ENCODE assay signal across 13 mouse cellular contexts in genomic region chr6:148992373-148993116, GRCm38 (mm10). TPM values are rescaled to one million over a fixed set of nuclear protein-coding genes. Genes with fewer than 3 reads are reported as not detected.
DNase-seq lines count a peak whose midpoint lies in the region; ATAC-seq lines count a peak whose summit lies in the region.
"Had no signal": no experiment of that assay in that cellular context is flagged by ENCODE, and none has a peak within 500 bp of the region (broad histone marks: within the 10 kb centered on the region; RNA-seq: fewer than 3 reads in every experiment).

No protein-coding gene starts in this region.

- H3K27ac ChIP-seq in hindbrain, embryonic 11.5 days (ENCODE audit: low read depth, low read length): peak overlapping the region; percentile 2; the same call in 1 of the 2 replicates
- H3K27ac ChIP-seq in hindbrain, embryonic 13.5 days: no peak overlapping the region
- no peak overlapping the region for H3K27ac ChIP-seq in midbrain, embryonic 14.5 days (replicated peaks; ENCODE audit: low read depth, low read length)
- H3K27ac ChIP-seq in midbrain, embryonic 16.5 days (ENCODE audit: low read length): no peak overlapping the region
- H3K27ac ChIP-seq in stomach, embryonic 14.5 days (ENCODE audit: low read length): no peak overlapping the region; the same call in 1 of the 2 replicates
- H3K27ac ChIP-seq: liver, embryonic 15.5 days had no signal

- WGBS in hindbrain, embryonic 11.5 days: 19% methylated on average over 4 of the region's 4 CpGs
- WGBS in hindbrain, embryonic 13.5 days: 18% methylated on average over 4 of the region's 4 CpGs
- 11% methylated on average over 4 of the region's 4 CpGs for WGBS in midbrain, embryonic 14.5 days
- WGBS in midbrain, embryonic 16.5 days: 15% methylated on average over 4 of the region's 4 CpGs
- WGBS in stomach, embryonic 14.5 days: 48% methylated on average over 4 of the region's 4 CpGs

- H3K4me3 ChIP-seq in hindbrain, embryonic 11.5 days (ENCODE audit: low read depth, low read length): no peak overlapping the region
- H3K4me3 ChIP-seq in hindbrain, embryonic 13.5 days: no peak overlapping the region
- H3K4me3 ChIP-seq in midbrain, embryonic 14.5 days (replicated peaks; ENCODE audit: low read depth, low read length): no peak overlapping the region
- no peak overlapping the region for H3K4me3 ChIP-seq in midbrain, embryonic 16.5 days (ENCODE audit: low read depth, low read length)
- no peak overlapping the region for H3K4me3 ChIP-seq in stomach, embryonic 14.5 days (ENCODE audit: low read depth, low read length)
- H3K4me3 ChIP-seq: liver, embryonic 15.5 days had no signal

- H3K4me1 ChIP-seq in hindbrain, embryonic 11.5 days (replicated peaks; ENCODE audit: control insufficient read depth, insufficient read depth, low read length): no peaks in the 10 kb centered on the region
- H3K4me1 ChIP-seq in hindbrain, embryonic 13.5 days (replicated peaks): peaks cover 9% of the 10 kb centered on the region; the same call in 1 of the 2 replicates
- H3K4me1 ChIP-seq in midbrain, embryonic 14.5 days (ENCODE audit: control insufficient read depth, insufficient read depth, low read length): no peaks in the 10 kb centered on the region
- H3K4me1 ChIP-seq in midbrain, embryonic 16.5 days (ENCODE audit: control insufficient read depth, insufficient read depth, low read length): no peaks in the 10 kb centered on the region
- peaks cover 4% of the 10 kb centered on the region; the same call in 1 of the 2 replicates for H3K4me1 ChIP-seq in stomach, embryonic 14.5 days (ENCODE audit: control insufficient read depth, insufficient read depth, low read length)
- H3K4me1 ChIP-seq: liver, embryonic 15.5 days had no signal

- H3K4me2 ChIP-seq in hindbrain, embryonic 11.5 days (replicated peaks; ENCODE audit: low read depth, low read length): no peak overlapping the region
- no peak overlapping the region for H3K4me2 ChIP-seq in hindbrain, embryonic 13.5 days
- no peak overlapping the region for H3K4me2 ChIP-seq in midbrain, embryonic 14.5 days (ENCODE audit: low read length)
- H3K4me2 ChIP-seq in midbrain, embryonic 16.5 days (ENCODE audit: low read length): no peak overlapping the region
- H3K4me2 ChIP-seq in stomach, embryonic 14.5 days (replicated peaks; ENCODE audit: low read depth, low read length): no peak overlapping the region
- H3K4me2 ChIP-seq: liver, embryonic 15.5 days had no signal

- H3K9ac ChIP-seq in hindbrain, embryonic 11.5 days (ENCODE audit: low read depth, low read length): no peak overlapping the region
- no peak overlapping the region for H3K9ac ChIP-seq in hindbrain, embryonic 13.5 days
- no peak overlapping the region for H3K9ac ChIP-seq in midbrain, embryonic 14.5 days (replicated peaks; ENCODE audit: low read length)
- H3K9ac ChIP-seq in midbrain, embryonic 16.5 days (ENCODE audit: low read depth, low read length): no peak overlapping the region
- H3K9ac ChIP-seq in stomach, embryonic 14.5 days (replicated peaks; ENCODE audit: low read depth, low read length): no peak overlapping the region
- H3K9ac ChIP-seq: liver, embryonic 15.5 days had no signal

- no peaks in the 10 kb centered on the region for H3K27me3 ChIP-seq in hindbrain, embryonic 11.5 days (ENCODE audit: control insufficient read depth, insufficient read depth, low read length)
- H3K27me3 ChIP-seq in hindbrain, embryonic 13.5 days: no peaks in the 10 kb centered on the region
- H3K27me3 ChIP-seq in midbrain, embryonic 14.5 days (ENCODE audit: control insufficient read depth, insufficient read depth, low read length): no peaks in the 10 kb centered on the region
- H3K27me3 ChIP-seq in midbrain, embryonic 16.5 days (ENCODE audit: control insufficient read depth, insufficient read depth, low read depth, low read length): no peaks in the 10 kb centered on the region
- H3K27me3 ChIP-seq in stomach, embryonic 14.5 days (ENCODE audit: control insufficient read depth, insufficient read depth, low read length): no peaks in the 10 kb centered on the region
- H3K27me3 ChIP-seq: liver, embryonic 15.5 days; Patski had no signal

- H3K9me3 ChIP-seq in hindbrain, embryonic 11.5 days (ENCODE audit: control insufficient read depth, low read length): no peaks in the 10 kb centered on the region
- H3K9me3 ChIP-seq in hindbrain, embryonic 13.5 days: no peaks in the 10 kb centered on the region
- H3K9me3 ChIP-seq in midbrain, embryonic 14.5 days (ENCODE audit: control insufficient read depth, low read length): no peaks in the 10 kb centered on the region
- H3K9me3 ChIP-seq in midbrain, embryonic 16.5 days (replicated peaks; ENCODE audit: control insufficient read depth, low read length, poor library complexity, severe bottlenecking): no peaks in the 10 kb centered on the region
- H3K9me3 ChIP-seq in stomach, embryonic 14.5 days (ENCODE audit: control insufficient read depth, low read depth, low read length): no peaks in the 10 kb centered on the region
- H3K9me3 ChIP-seq: liver, embryonic 15.5 days had no signal

- 0 out of 2 replicates have a peak, but pooled peaks cover 2% of the 10 kb centered on the region for H3K36me3 ChIP-seq in hindbrain, embryonic 11.5 days (ENCODE audit: control insufficient read depth, insufficient read depth, low read length)
- H3K36me3 ChIP-seq in hindbrain, embryonic 13.5 days: peaks cover 38% of the 10 kb centered on the region
- peaks cover 34% of the 10 kb centered on the region for H3K36me3 ChIP-seq in midbrain, embryonic 14.5 days (ENCODE audit: control insufficient read depth, insufficient read depth, low read length)
- peaks cover 18% of the 10 kb centered on the region for H3K36me3 ChIP-seq in midbrain, embryonic 16.5 days (ENCODE audit: control insufficient read depth, insufficient read depth, low read length)
- H3K36me3 ChIP-seq in stomach, embryonic 14.5 days (ENCODE audit: control insufficient read depth, insufficient read depth, low read length): no peaks in the 10 kb centered on the region; the same call in 1 of the 2 replicates

- peak; percentile 77 for ATAC-seq in hindbrain, embryonic 11.5 days (ENCODE audit: low FRiP score)
- no peak for ATAC-seq in hindbrain, embryonic 13.5 days (ENCODE audit: low FRiP score)
- no peak for ATAC-seq in midbrain, embryonic 14.5 days (ENCODE audit: low FRiP score, low TSS enrichment)
- no peak for ATAC-seq in midbrain, embryonic 16.5 days
- peak; percentile 53; the same call in 1 of the 2 replicates for ATAC-seq in stomach, embryonic 14.5 days (ENCODE audit: insufficient number of reproducible peaks, insufficient read depth, low FRiP score, low read depth)

- DNase-seq in hindbrain, embryonic 11.5 days (ENCODE audit: low spot score): peak; percentile 65
- peak; percentile 31 for DNase-seq in midbrain, embryonic 14.5 days
- DNase-seq in embryo, embryonic 10.5 days (ENCODE audit: low spot score): peak; percentile 84
- DNase-seq in layer of hippocampus, adult 9-11 months: no peak
- no peak for DNase-seq in spleen, postnatal 36 days (ENCODE audit: low spot score in 2 of 2)
- DNase-seq: adrenal gland, adult 8-10 months; cerebellum, postnatal 36 days; right cerebral cortex, postnatal 25 days had no signal

RNA-seq across cellular contexts. Expression of gene Sinhcaf, which starts 46.3 kb away (rescaled TPM):
- 246 and 283 TPM in 2 replicates for polyA plus RNA-seq in hindbrain, embryonic 11.5 days (2014; fragmentation: Nextera tagmentation; extraction: Ambion mirVana)
- 103 and 104 TPM in 2 replicates for polyA plus RNA-seq in hindbrain, embryonic 13.5 days (2015; fragmentation: Nextera tagmentation; extraction: Ambion mirVana)
- 60.5 and 89.8 TPM in 2 replicates for polyA plus RNA-seq in midbrain, embryonic 14.5 days (2014; fragmentation: Nextera tagmentation; extraction: Ambion mirVana)
- polyA plus RNA-seq in midbrain, embryonic 16.5 days (2015; fragmentation: Nextera tagmentation; extraction: Ambion mirVana): 30.7 and 46.2 TPM in 2 replicates
- 118 and 129 TPM in 2 replicates for polyA plus RNA-seq in stomach, embryonic 14.5 days (2014; fragmentation: Nextera tagmentation; extraction: Ambion mirVana)

Comparison
In these comparisons a context has a peak if more than half of its experiments do, and no peak if none do; other contexts are left out.
1. ATAC-seq: peak in hindbrain, embryonic 11.5 days (single experiment) and stomach, embryonic 14.5 days (single experiment); none in hindbrain, embryonic 13.5 days (single experiment), midbrain, embryonic 14.5 days (single experiment) and midbrain, embryonic 16.5 days (single experiment).
2. DNase-seq: peak in hindbrain, embryonic 11.5 days (single experiment), midbrain, embryonic 14.5 days (single experiment) and embryo, embryonic 10.5 days (single experiment); none in layer of hippocampus, adult 9-11 months (single experiment) and spleen, postnatal 36 days (0 of 2).